In the genomic region with DNA sequence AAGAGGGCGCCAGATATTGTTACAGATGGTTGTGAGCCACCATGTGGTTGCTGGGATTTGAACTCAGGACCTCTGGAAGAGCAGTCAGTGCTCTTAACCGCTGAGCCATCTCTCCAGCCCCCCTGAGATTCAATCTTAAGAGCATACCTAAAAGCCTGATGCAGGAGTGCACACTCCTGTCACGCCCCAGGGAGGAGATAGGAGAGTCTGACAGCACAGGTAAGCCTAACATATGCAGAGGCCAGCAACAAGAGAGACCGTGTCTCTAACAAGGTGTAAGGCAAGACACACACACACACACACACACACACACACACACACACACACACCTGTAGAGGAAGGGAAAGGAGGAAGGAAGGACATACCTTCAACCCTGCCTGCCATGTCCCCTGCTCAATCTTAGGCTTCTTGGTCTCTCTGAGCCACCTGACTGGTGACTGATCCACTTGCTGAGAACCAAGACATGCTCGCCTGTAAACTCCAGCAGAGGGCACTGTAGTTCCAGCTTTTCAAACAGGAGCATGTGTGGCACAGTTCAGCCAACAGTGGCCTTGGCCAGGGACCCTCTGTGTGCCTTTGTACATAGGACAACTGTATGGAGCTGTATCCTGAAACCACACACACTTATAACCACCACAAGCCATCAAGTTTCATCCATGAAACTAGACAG, we compare ENCODE assay signal across 7 mouse cellular contexts. TPM values are rescaled to one million over a fixed set of nuclear protein-coding genes. Genes with fewer than 3 reads are reported as not detected.
A peak's percentile ranks its signal among the peaks of the same experiment; 100 is the strongest.
DNase-seq lines count a peak whose midpoint lies in the region; ATAC-seq and TF ChIP-seq lines count a peak whose summit lies in the region.

No protein-coding gene starts in this region.

- ATAC-seq in activated CD4-positive, CD25-positive, alpha-beta regulatory T cell, adult 4 months, result peak; percentile 52
- peak; percentile 90 for ATAC-seq in megakaryocyte, adult 5-6 weeks (ENCODE audit: poor library complexity, severe bottlenecking)

- no peak overlapping the region for H3K4me3 ChIP-seq in left cerebral cortex, adult 2 months

- intact Hi-C loops in left cerebral cortex, adult 2 months (cut with DNase I), result loop anchor here (1.0 to 5.0 kb wide), 2 partner anchors 37 to 217 kb away; no protein-coding TSS in a partner anchor

- no peak overlapping the region for H3K27ac ChIP-seq in left cerebral cortex, adult 2 months

- peak; percentile 78 for TF ChIP-seq CTCF in left cerebral cortex, adult 2 months (IDR thresholded peaks at IDR 0.05)

- peak; percentile 90 to 91 for DNase-seq in cerebellum, postnatal 10 days
- peak; percentile 53 to 77 for DNase-seq in frontal cortex, postnatal 14 days (ENCODE audit: low spot score in 2 of 2)
- peak; percentile 85 for DNase-seq in hindlimb bud, embryonic 11.5 days (ENCODE audit: extremely low spot score, low read depth, low spot score)
- DNase-seq in left cerebral cortex, adult 2 months (ENCODE audit: extremely low spot score in 1 of 2, low spot score in 2 of 2), result peak; percentile 73 to 75
- DNase-seq in right cerebral cortex, postnatal 4 days, result peak; percentile 70

RNA-seq across cellular contexts. Expression of gene 4930415O20Rik, which starts 9.1 kb away (rescaled TPM):
- not detected for polyA plus RNA-seq in activated CD4-positive, CD25-positive, alpha-beta regulatory T cell, adult 4 months (2017; shearing (Covaris generic))
- total RNA-seq in left cerebral cortex, adult 2 months (2021), result not detected
- 0.46 TPM in 1 of 2 replicates, not detected in the other for total RNA-seq in megakaryocyte, adult 5-6 weeks (2015)
- total RNA-seq in megakaryocyte, adult 5-6 weeks (2017), result not detected in 2 replicates

RNA-seq across cellular contexts. Expression of gene Ccnt1, which starts 9.2 kb away (rescaled TPM):
- 10 to 100 TPM; 71.1 to 73.1 TPM for polyA plus RNA-seq in activated CD4-positive, CD25-positive, alpha-beta regulatory T cell, adult 4 months (2017; shearing (Covaris generic))
- 10 to 100 TPM; 40.3 to 45.8 TPM for total RNA-seq in left cerebral cortex, adult 2 months (2021)
- total RNA-seq in megakaryocyte, adult 5-6 weeks (2015), result 33.0 and 38.7 TPM in 2 replicates
- total RNA-seq in megakaryocyte, adult 5-6 weeks (2017), result 41.3 and 43.5 TPM in 2 replicates

RNA-seq across cellular contexts. Expression of gene Adcy6, which starts 29.9 kb away (rescaled TPM):
- under 1 TPM; 0.36 to 0.56 TPM for polyA plus RNA-seq in activated CD4-positive, CD25-positive, alpha-beta regulatory T cell, adult 4 months (2017; shearing (Covaris generic))
- total RNA-seq in left cerebral cortex, adult 2 months (2021), result 10 to 100 TPM; 52.7 to 57.4 TPM
- 0.31 and 0.71 TPM in 2 replicates for total RNA-seq in megakaryocyte, adult 5-6 weeks (2015)
- 0.99 and 1.1 TPM in 2 replicates for total RNA-seq in megakaryocyte, adult 5-6 weeks (2017)

RNA-seq across cellular contexts. Expression of gene Kansl2, which starts 45.9 kb away (rescaled TPM):
- 10 to 100 TPM; 29.0 to 35.9 TPM for polyA plus RNA-seq in activated CD4-positive, CD25-positive, alpha-beta regulatory T cell, adult 4 months (2017; shearing (Covaris generic))
- total RNA-seq in left cerebral cortex, adult 2 months (2021), result 10 to 100 TPM; 55.1 to 56.7 TPM
- total RNA-seq in megakaryocyte, adult 5-6 weeks (2015), result 36.7 and 42.7 TPM in 2 replicates
- 30.4 and 31.8 TPM in 2 replicates for total RNA-seq in megakaryocyte, adult 5-6 weeks (2017)

RNA-seq across cellular contexts. Expression of gene Cacnb3, which starts 50.7 kb away (rescaled TPM):
- under 1 TPM in 1 of 2 experiments, not detected in 1; 0.19 TPM for polyA plus RNA-seq in activated CD4-positive, CD25-positive, alpha-beta regulatory T cell, adult 4 months (2017; shearing (Covaris generic))
- 100 to 1,000 TPM; 271 to 291 TPM for total RNA-seq in left cerebral cortex, adult 2 months (2021)
- 0.04 TPM in 1 of 2 replicates, not detected in the other for total RNA-seq in megakaryocyte, adult 5-6 weeks (2015)
- total RNA-seq in megakaryocyte, adult 5-6 weeks (2017), result 0.11 TPM in 1 of 2 replicates, not detected in the other

Comparison
In these comparisons a context has a peak if more than half of its experiments do, and no peak if none do; other contexts are left out.
1. RNA of gene Adcy6, which starts 29.9 kb away (total RNA-seq): 52.7 to 57.4 TPM in left cerebral cortex, adult 2 months; 0.31 to 1.1 TPM in megakaryocyte, adult 5-6 weeks; every median in the first group is over 10 times any median in the second.
2. Peak in every context shown above with its lines, with median percentiles within 50 percentile points of each other: DNase-seq.